Mouse (Mus musculus) intestine, postnatal 0 days (tissue): ENCODE data around the gene Pimreg. TPM values are rescaled to one million over a fixed set of nuclear protein-coding genes. Genes with fewer than 3 reads are reported as not detected.

Experiments used
- ATAC-seq: fragments of 200-750 bp; cut with Nextera tagmentation; 2 replicates; pipeline ENCODE4 v1.8.0; 2017; ENCODE audit warnings: mild to moderate bottlenecking, moderate TSS enrichment, moderate library complexity
- H3K27ac ChIP-seq: fragments of 300-500 bp; sonication (generic); 2 replicates; pipeline ENCODE4 v1.5.1; 2014; ENCODE audit warnings: mild to moderate bottlenecking, low read depth, low read length, moderate library complexity
- H3K27me3 ChIP-seq: fragments of 300-500 bp; sonication (generic); replicated peaks from 2 replicates; pipeline ENCODE4 v1.6.1; 2014; ENCODE audit warnings: low read length, mixed read lengths; ENCODE audit not compliant: control insufficient read depth, insufficient read depth
- H3K36me3 ChIP-seq: fragments of 300-500 bp; sonication (generic); 2 replicates; pipeline ENCODE4 v1.6.1; 2014; ENCODE audit warnings: mild to moderate bottlenecking, moderate library complexity; ENCODE audit not compliant: control insufficient read depth, insufficient read depth
- H3K4me1 ChIP-seq: fragments of 300-500 bp; sonication (generic); replicated peaks from 2 replicates; pipeline ENCODE4 v1.6.1; 2014; ENCODE audit warnings: antibody characterized with exemption, low read length, mixed read lengths; ENCODE audit not compliant: control insufficient read depth, insufficient read depth
- H3K4me2 ChIP-seq: fragments of 300-500 bp; sonication (generic); replicated peaks from 2 replicates; pipeline ENCODE4 v1.6.1; 2014; ENCODE audit warnings: low read depth, mild to moderate bottlenecking, moderate library complexity
- H3K4me3 ChIP-seq: fragments of 300-500 bp; sonication (generic); 2 replicates; pipeline ENCODE4 v1.5.1; 2014; ENCODE audit warnings: low read depth, low read length
- H3K9ac ChIP-seq: fragments of 300-500 bp; sonication (generic); 2 replicates; pipeline ENCODE4 v1.6.1; 2014; ENCODE audit warnings: mild to moderate bottlenecking, low read depth, low read length
- H3K9me3 ChIP-seq: fragments of 300-500 bp; sonication (generic); 2 replicates; pipeline ENCODE4 v1.6.1; 2016; ENCODE audit warnings: mixed run types; ENCODE audit not compliant: control insufficient read depth
- CTCF ChIP-seq: sonication (generic); IDR thresholded peaks from 2 replicates; pipeline ENCODE4 v1.5.1; 2016; ENCODE audit warnings: low read depth, mild to moderate bottlenecking, control low read depth, antibody characterized with exemption, moderate library complexity
- WGBS: fragments of 180-500 bp; shearing (Covaris S2); extraction: QIAGEN DNeasy Blood & Tissue Kit; methylation state at CpG from one replicate; pipeline ENCODE4 v1.1.7; 2014; 5-methylcytosine and 5-hydroxymethylcytosine counted together
- polyA plus RNA-seq: library from polyadenylated mRNA; unstranded; fragments of >200 nt; fragmentation: Nextera tagmentation; extraction: Ambion mirVana; gene quantifications from 2 replicates; pipeline ENCODE4 v1.2.1, GENCODE M21; 2015

Gene Pimreg
- polyA plus RNA-seq, 1 experiment from 2014 or later = 17.4 TPM

GRCm38 (mm10) chr11:72025843-72026242 is 16.0 kb upstream of the Pimreg start:
- no peak overlapping the region for H3K27ac ChIP-seq
- H3K36me3 ChIP-seq = no peaks in the 10 kb centered on the region
- no peak overlapping the region for H3K4me2 ChIP-seq
- no peak for ATAC-seq
- WGBS = 40% methylated on average over 5 of the region's 5 CpGs
- H3K4me1 ChIP-seq = no peaks in the 10 kb centered on the region
- H3K27me3 ChIP-seq = no peaks in the 10 kb centered on the region
- H3K9ac ChIP-seq = no peak overlapping the region
- peak; percentile 64 for TF ChIP-seq CTCF
- no peaks in the 10 kb centered on the region for H3K9me3 ChIP-seq
- H3K4me3 ChIP-seq = no peak overlapping the region

GRCm38 (mm10) chr11:72026516-72026915 is 15.3 kb upstream of the Pimreg start:
- no peak for TF ChIP-seq CTCF
- Histone ChIP-seq H3K27ac (no peak overlapping the region), H3K9ac (no peak overlapping the region), H3K4me1 (no peaks in the 10 kb centered on the region), H3K4me2 (no peak overlapping the region), H3K27me3 (no peaks in the 10 kb centered on the region), H3K9me3 (no peaks in the 10 kb centered on the region), H3K36me3 (no peaks in the 10 kb centered on the region), H3K4me3 (no peak overlapping the region)
- ATAC-seq = no peak
- 90% methylated on average over 9 of the region's 9 CpGs for WGBS

GRCm38 (mm10) chr11:72027836-72028235 is 14.0 kb upstream of the Pimreg start:
- no peak overlapping the region for H3K9ac ChIP-seq

GRCm38 (mm10) chr11:72029143-72029542 is 12.7 kb upstream of the Pimreg start:
- Histone ChIP-seq H3K9ac (no peak overlapping the region), H3K9me3 (no peaks in the 10 kb centered on the region), H3K27me3 (no peaks in the 10 kb centered on the region), H3K4me1 (no peaks in the 10 kb centered on the region), H3K27ac (no peak overlapping the region), H3K4me2 (no peak overlapping the region), H3K4me3 (no peak overlapping the region), H3K36me3 (no peaks in the 10 kb centered on the region)
- WGBS = 22% methylated on average over 23 of the region's 23 CpGs
- peak; percentile 75 for TF ChIP-seq CTCF
- no peak for ATAC-seq

More at GRCm38 (mm10) chr11:72027836-72028235, 14.0 kb upstream of the Pimreg start:
- Histone ChIP-seq H3K4me2 (no peak overlapping the region), H3K36me3 (no peaks in the 10 kb centered on the region), H3K9me3 (no peaks in the 10 kb centered on the region), H3K4me1 (no peaks in the 10 kb centered on the region), H3K27ac (no peak overlapping the region), H3K27me3 (no peaks in the 10 kb centered on the region), H3K4me3 (no peak overlapping the region)
- TF ChIP-seq CTCF = no peak
- ATAC-seq = no peak
- 57% methylated on average over 9 of the region's 9 CpGs for WGBS

GRCm38 (mm10) chr11:72031353-72031752 is 10.5 kb upstream of the Pimreg start:
- H3K27ac ChIP-seq = no peak overlapping the region
- no peak for TF ChIP-seq CTCF
- H3K4me1 ChIP-seq = no peaks in the 10 kb centered on the region
- H3K9me3 ChIP-seq = no peaks in the 10 kb centered on the region
- ATAC-seq = no peak
- H3K4me2 ChIP-seq = no peak overlapping the region
- no peak overlapping the region for H3K4me3 ChIP-seq
- H3K27me3 ChIP-seq = no peaks in the 10 kb centered on the region
- WGBS = 85% methylated on average over 7 of the region's 7 CpGs
- no peak overlapping the region for H3K9ac ChIP-seq
- H3K36me3 ChIP-seq = no peaks in the 10 kb centered on the region

GRCm38 (mm10) chr11:72032091-72032490 is 9.7 kb upstream of the Pimreg start:
- no peak overlapping the region for H3K27ac ChIP-seq
- H3K4me2 ChIP-seq = no peak overlapping the region
- no peaks in the 10 kb centered on the region for H3K36me3 ChIP-seq
- no peak overlapping the region for H3K4me3 ChIP-seq
- ATAC-seq = no peak
- no peak for TF ChIP-seq CTCF
- H3K4me1 ChIP-seq = no peaks in the 10 kb centered on the region
- H3K9me3 ChIP-seq = no peaks in the 10 kb centered on the region
- no peaks in the 10 kb centered on the region for H3K27me3 ChIP-seq
- H3K9ac ChIP-seq = no peak overlapping the region
- 73% methylated on average over 4 of the region's 4 CpGs for WGBS

GRCm38 (mm10) chr11:72032589-72032988 is 9.2 kb upstream of the Pimreg start:
- ATAC-seq = no peak
- WGBS = 87% methylated on average over 3 of the region's 3 CpGs
- Histone ChIP-seq H3K4me3 (no peak overlapping the region), H3K4me1 (no peaks in the 10 kb centered on the region), H3K9me3 (no peaks in the 10 kb centered on the region), H3K27me3 (no peaks in the 10 kb centered on the region; the same call in 1 of the 2 replicates), H3K27ac (no peak overlapping the region), H3K36me3 (no peaks in the 10 kb centered on the region), H3K4me2 (no peak overlapping the region), H3K9ac (no peak overlapping the region)
- TF ChIP-seq CTCF = no peak
